Mouse (Mus musculus): Measurements from ENCODE around the gene Mynn. TPM values are rescaled to one million over a fixed set of nuclear protein-coding genes. Genes with fewer than 3 reads are reported as not detected.
A peak's percentile ranks its signal among the peaks of the same experiment; 100 is the strongest.
"Not testable (repeated sequence)": the region's sequence is repeated elsewhere in the genome, so short reads cannot be mapped to it uniquely, and the experiment has no call there.

Mynn gene
- 25.9 and 26.1 TPM in 2 replicates for polyA plus RNA-seq (2011; ENCODE audit: insufficient read depth, insufficient read length, low read depth, missing spikeins)

DNA sequence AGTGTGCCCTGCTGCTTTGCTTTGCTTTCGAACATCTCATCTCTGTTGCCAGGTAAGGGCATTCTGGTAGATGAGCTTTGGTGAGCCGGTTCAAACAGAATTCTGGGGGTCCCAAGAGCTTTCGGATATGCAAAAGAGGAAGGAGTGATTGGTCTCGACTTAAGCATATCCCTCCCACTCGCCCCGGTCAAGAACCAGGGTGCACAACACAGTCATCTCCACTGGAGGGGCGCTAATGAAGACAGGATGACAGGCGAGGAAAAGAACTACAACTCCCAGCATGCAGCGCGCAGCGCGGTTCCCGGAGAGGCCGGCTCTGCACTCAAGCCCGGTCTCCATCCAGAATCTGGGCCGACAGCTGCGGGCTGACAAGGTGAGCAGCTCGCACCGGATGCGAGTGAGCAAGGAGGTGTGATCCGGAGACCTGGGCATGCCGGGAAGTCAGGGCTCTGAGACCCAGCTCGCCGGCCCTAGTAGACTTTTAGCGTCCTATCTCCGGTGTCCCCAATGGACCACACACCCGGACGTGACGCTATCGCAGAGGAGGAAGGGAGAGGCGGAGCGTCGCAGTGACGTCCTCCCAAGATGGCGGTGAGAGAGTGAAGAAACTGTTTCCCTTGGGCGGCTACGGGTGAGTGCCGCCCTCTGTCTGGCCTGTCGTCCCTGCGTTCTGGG is at the start of gene Mynn:
Gene Mynn (plus strand): TSS at position 1 of the 675 bp plus-strand sequence.
- Histone ChIP-seq H3K4me1 (ENCODE audit: control insufficient read depth, insufficient read depth, low read length) (no peaks in the 10 kb centered on the region), H3K9ac (ENCODE audit: low read depth, poor library complexity, severe bottlenecking) (peak within 1 kb of the TSS; percentile 75), H3K27ac (ENCODE audit: insufficient read depth, low read length) (peak within 1 kb of the TSS; percentile 81), H3K4me3 (ENCODE audit: low read depth, low read length) (peak within 1 kb of the TSS; percentile 96), H3K36me3 (ENCODE audit: control insufficient read depth, insufficient read depth, low read length, poor library complexity, severe bottlenecking) (peaks cover 20% of the 10 kb centered on the region), H3K27me3 (ENCODE audit: control insufficient read depth, insufficient read depth, low read length, poor library complexity, severe bottlenecking) (no peaks in the 10 kb centered on the region), H3K9me3 (replicated peaks; ENCODE audit: control insufficient read depth, insufficient read depth, low read length, poor library complexity, severe bottlenecking) (no peaks in the 10 kb centered on the region)
- TF ChIP-seq EP300 (IDR thresholded peaks at IDR 0.05; ENCODE audit: insufficient read depth, low read depth, low read length), result no peak
- TF ChIP-seq CTCF (IDR thresholded peaks at IDR 0.05; ENCODE audit: low read depth, low read length), result peak; percentile 27
- TF ChIP-seq POLR2A (IDR thresholded peaks at IDR 0.05; ENCODE audit: insufficient read depth, low read length), result peak; percentile 32

DNA sequence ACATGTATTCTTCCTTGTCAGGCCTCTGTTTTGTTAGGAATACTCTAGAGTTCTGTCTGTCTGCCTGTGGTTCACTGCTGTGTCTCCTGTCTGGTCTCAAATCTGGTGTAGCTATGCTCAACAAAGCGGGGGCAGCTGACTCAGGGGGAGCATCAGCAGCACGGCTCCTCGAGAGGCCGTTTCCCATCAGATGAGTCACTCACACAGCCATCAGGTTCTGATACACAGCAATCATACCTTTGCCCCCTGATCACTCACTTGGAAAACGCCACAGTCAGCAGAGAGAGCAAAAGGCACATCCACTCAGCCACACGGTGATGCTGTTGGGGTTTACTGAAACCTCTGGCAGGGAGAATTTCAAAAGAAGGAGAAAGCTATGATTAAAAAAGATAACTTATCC is 48.1 kb upstream of the Mynn start:
- TF ChIP-seq EP300 (IDR thresholded peaks at IDR 0.05; ENCODE audit: insufficient read depth, low read depth, low read length) (no peak), POLR2A (IDR thresholded peaks at IDR 0.05; ENCODE audit: insufficient read depth, low read length) (no peak), CTCF (IDR thresholded peaks at IDR 0.05; ENCODE audit: low read depth, low read length) (no peak)
- Histone ChIP-seq H3K27me3 (ENCODE audit: control insufficient read depth, insufficient read depth, low read length, poor library complexity, severe bottlenecking) (no peaks in the 10 kb centered on the region), H3K27ac (ENCODE audit: insufficient read depth, low read length) (no peak overlapping the region), H3K9me3 (replicated peaks; ENCODE audit: control insufficient read depth, insufficient read depth, low read length, poor library complexity, severe bottlenecking) (no peaks in the 10 kb centered on the region), H3K36me3 (ENCODE audit: control insufficient read depth, insufficient read depth, low read length, poor library complexity, severe bottlenecking) (no peaks in the 10 kb centered on the region), H3K9ac (ENCODE audit: low read depth, poor library complexity, severe bottlenecking) (no peak overlapping the region), H3K4me3 (ENCODE audit: low read depth, low read length) (no peak overlapping the region), H3K4me1 (ENCODE audit: control insufficient read depth, insufficient read depth, low read length) (no peaks in the 10 kb centered on the region)

- Histone ChIP-seq H3K9me3 (replicated peaks; ENCODE audit: control insufficient read depth, insufficient read depth, low read length, poor library complexity, severe bottlenecking) (no peaks in the 10 kb centered on the region), H3K9ac (ENCODE audit: low read depth, poor library complexity, severe bottlenecking) (no peak overlapping the region), H3K36me3 (ENCODE audit: control insufficient read depth, insufficient read depth, low read length, poor library complexity, severe bottlenecking) (no peaks in the 10 kb centered on the region), H3K27ac (ENCODE audit: insufficient read depth, low read length) (no peak overlapping the region), H3K4me1 (ENCODE audit: control insufficient read depth, insufficient read depth, low read length) (peaks cover 2% of the 10 kb centered on the region), H3K4me3 (ENCODE audit: low read depth, low read length) (no peak overlapping the region), H3K27me3 (ENCODE audit: control insufficient read depth, insufficient read depth, low read length, poor library complexity, severe bottlenecking) (no peaks in the 10 kb centered on the region)
- TF ChIP-seq POLR2A (IDR thresholded peaks at IDR 0.05; ENCODE audit: insufficient read depth, low read length) (no peak), CTCF (IDR thresholded peaks at IDR 0.05; ENCODE audit: low read depth, low read length) (no peak), EP300 (IDR thresholded peaks at IDR 0.05; ENCODE audit: insufficient read depth, low read depth, low read length) (peak; percentile 71; the same call in 1 of the 2 replicates)
Observed at GRCm38 (mm10) chr3:30560677-30561314, 41.1 kb upstream of the Mynn start.

DNA sequence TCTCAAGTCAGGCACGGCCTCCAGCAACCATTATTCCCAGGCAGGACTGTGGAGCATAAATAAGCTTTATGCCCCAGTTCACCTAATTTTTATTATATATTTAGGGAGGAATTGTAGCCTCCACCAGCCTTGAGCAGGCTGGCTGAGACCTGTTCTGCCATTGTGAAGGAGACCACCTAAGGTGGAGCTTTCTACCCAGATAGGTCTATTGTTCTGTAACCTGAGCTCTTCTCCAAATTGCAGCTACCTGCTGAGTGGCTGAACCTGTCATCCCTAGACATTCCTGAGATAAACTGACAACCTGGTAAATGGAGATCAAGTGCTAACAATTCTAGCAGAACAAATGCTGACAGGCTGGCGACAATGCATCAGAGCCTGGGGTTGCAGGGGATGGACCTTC is 35.5 kb upstream of the Mynn start:
- H3K36me3 ChIP-seq (ENCODE audit: control insufficient read depth, insufficient read depth, low read length, poor library complexity, severe bottlenecking); H3K9me3 ChIP-seq (replicated peaks; ENCODE audit: control insufficient read depth, insufficient read depth, low read length, poor library complexity, severe bottlenecking); H3K4me1 ChIP-seq (ENCODE audit: control insufficient read depth, insufficient read depth, low read length); H3K27me3 ChIP-seq (ENCODE audit: control insufficient read depth, insufficient read depth, low read length, poor library complexity, severe bottlenecking); H3K4me3 ChIP-seq (ENCODE audit: low read depth, low read length); H3K9ac ChIP-seq (ENCODE audit: low read depth, poor library complexity, severe bottlenecking); H3K27ac ChIP-seq (ENCODE audit: insufficient read depth, low read length): not testable (repeated sequence)

GRCm38 (mm10) chr3:30573549-30573948 is 28.3 kb upstream of the Mynn start:
- H3K4me1 ChIP-seq (ENCODE audit: control insufficient read depth, insufficient read depth, low read length), result no peaks in the 10 kb centered on the region
- no peak overlapping the region for H3K9ac ChIP-seq (ENCODE audit: low read depth, poor library complexity, severe bottlenecking)
- no peaks in the 10 kb centered on the region for H3K27me3 ChIP-seq (ENCODE audit: control insufficient read depth, insufficient read depth, low read length, poor library complexity, severe bottlenecking)
- no peaks in the 10 kb centered on the region for H3K9me3 ChIP-seq (replicated peaks; ENCODE audit: control insufficient read depth, insufficient read depth, low read length, poor library complexity, severe bottlenecking)
- TF ChIP-seq CTCF (IDR thresholded peaks at IDR 0.05; ENCODE audit: low read depth, low read length) (no peak), EP300 (IDR thresholded peaks at IDR 0.05; ENCODE audit: insufficient read depth, low read depth, low read length) (peak; percentile 87), POLR2A (IDR thresholded peaks at IDR 0.05; ENCODE audit: insufficient read depth, low read length) (no peak)
- H3K4me3 ChIP-seq (ENCODE audit: low read depth, low read length), result no peak overlapping the region
- H3K36me3 ChIP-seq (ENCODE audit: control insufficient read depth, insufficient read depth, low read length, poor library complexity, severe bottlenecking), result no peaks in the 10 kb centered on the region
- peak overlapping the region; percentile 71; the same call in 1 of the 2 replicates for H3K27ac ChIP-seq (ENCODE audit: insufficient read depth, low read length)

GRCm38 (mm10) chr3:30588865-30589264 is 13.0 kb upstream of the Mynn start:
- Histone ChIP-seq H3K27ac (ENCODE audit: insufficient read depth, low read length) (no peak overlapping the region), H3K27me3 (ENCODE audit: control insufficient read depth, insufficient read depth, low read length, poor library complexity, severe bottlenecking) (no peaks in the 10 kb centered on the region), H3K4me3 (ENCODE audit: low read depth, low read length) (no peak overlapping the region), H3K4me1 (ENCODE audit: control insufficient read depth, insufficient read depth, low read length) (no peaks in the 10 kb centered on the region), H3K9ac (ENCODE audit: low read depth, poor library complexity, severe bottlenecking) (no peak overlapping the region), H3K9me3 (replicated peaks; ENCODE audit: control insufficient read depth, insufficient read depth, low read length, poor library complexity, severe bottlenecking) (no peaks in the 10 kb centered on the region), H3K36me3 (ENCODE audit: control insufficient read depth, insufficient read depth, low read length, poor library complexity, severe bottlenecking) (no peaks in the 10 kb centered on the region)
- no peak for TF ChIP-seq CTCF (IDR thresholded peaks at IDR 0.05; ENCODE audit: low read depth, low read length)
- no peak for TF ChIP-seq EP300 (IDR thresholded peaks at IDR 0.05; ENCODE audit: insufficient read depth, low read depth, low read length)
- TF ChIP-seq POLR2A (IDR thresholded peaks at IDR 0.05; ENCODE audit: insufficient read depth, low read length), result no peak

Data from ES-Bruce4 (cell line).